Comparison of ENCODE assay signal across 8 mouse cellular contexts in genomic region chr8:83331567-83331898, GRCm38 (mm10). TPM values are rescaled to one million over a fixed set of nuclear protein-coding genes. Genes with fewer than 3 reads are reported as not detected.
A peak's percentile ranks its signal among the peaks of the same experiment; 100 is the strongest.
DNase-seq lines count a peak whose midpoint lies in the region; ATAC-seq lines count a peak whose summit lies in the region.
"Had no signal": no experiment of that assay in that cellular context is flagged by ENCODE, and none has a peak within 500 bp of the region (broad histone marks: within the 10 kb centered on the region; RNA-seq: fewer than 3 reads in every experiment).

No protein-coding gene starts in this region.

- peak; percentile 16 for DNase-seq in thymus, postnatal 14 days
- DNase-seq in thymus, postnatal 10 days (ENCODE audit: low spot score in 2 of 2) = no peak
- DNase-seq in embryonic facial prominence, embryonic 11.5 days (ENCODE audit: low spot score) = peak; percentile 40
- DNase-seq in layer of hippocampus, adult 8-10 months (ENCODE audit: low spot score in 2 of 2) = peak; percentile 27 to 29

- peak overlapping the region; percentile 86 for H3K4me3 ChIP-seq in embryonic facial prominence, embryonic 11.5 days (ENCODE audit: low read depth, low read length)
- H3K4me3 ChIP-seq in heart, embryonic 16.5 days (ENCODE audit: low read length) = peak overlapping the region; percentile 76
- H3K4me3 ChIP-seq in lung, embryonic 16.5 days (ENCODE audit: low read length) = peak overlapping the region; percentile 78
- peak overlapping the region; percentile 89 for H3K4me3 ChIP-seq in stomach, embryonic 15.5 days (replicated peaks)

- no peaks in the 10 kb centered on the region for H3K4me1 ChIP-seq in embryonic facial prominence, embryonic 11.5 days (ENCODE audit: control insufficient read depth, insufficient read depth, low read length)
- H3K4me1 ChIP-seq in heart, embryonic 16.5 days (ENCODE audit: control insufficient read depth, insufficient read depth, low read length) = 0 out of 2 replicates have a peak, but pooled peaks cover 2% of the 10 kb centered on the region
- 0 out of 2 replicates have a peak, but pooled peaks cover 2% of the 10 kb centered on the region for H3K4me1 ChIP-seq in lung, embryonic 16.5 days (replicated peaks; ENCODE audit: control insufficient read depth, insufficient read depth, low read length)
- H3K4me1 ChIP-seq in stomach, embryonic 15.5 days = peaks cover 4% of the 10 kb centered on the region; the same call in 1 of the 2 replicates

- 12% methylated on average over 7 of the region's 7 CpGs for WGBS in embryonic facial prominence, embryonic 11.5 days
- WGBS in heart, embryonic 16.5 days = 8% methylated on average over 7 of the region's 7 CpGs
- WGBS in lung, embryonic 16.5 days = 8% methylated on average over 7 of the region's 7 CpGs
- WGBS in stomach, embryonic 15.5 days = 10% methylated on average over 7 of the region's 7 CpGs

- H3K9me3 ChIP-seq in embryonic facial prominence, embryonic 11.5 days (replicated peaks; ENCODE audit: control insufficient read depth, low read length) = no peaks in the 10 kb centered on the region
- no peaks in the 10 kb centered on the region for H3K9me3 ChIP-seq in heart, embryonic 16.5 days (replicated peaks; ENCODE audit: control insufficient read depth, low read length)
- no peaks in the 10 kb centered on the region for H3K9me3 ChIP-seq in lung, embryonic 16.5 days (ENCODE audit: control insufficient read depth, low read length)
- no peaks in the 10 kb centered on the region for H3K9me3 ChIP-seq in stomach, embryonic 15.5 days

- peak overlapping the region; percentile 80 for H3K9ac ChIP-seq in embryonic facial prominence, embryonic 11.5 days (replicated peaks; ENCODE audit: low read length)
- H3K9ac ChIP-seq in heart, embryonic 16.5 days (ENCODE audit: low read length) = peak overlapping the region; percentile 78
- H3K9ac ChIP-seq in lung, embryonic 16.5 days (ENCODE audit: low read length) = peak overlapping the region; percentile 79
- H3K9ac ChIP-seq in stomach, embryonic 15.5 days = peak overlapping the region; percentile 78; the same call in 1 of the 2 replicates

- no peak overlapping the region for H3K27ac ChIP-seq in embryonic facial prominence, embryonic 11.5 days (replicated peaks; ENCODE audit: low read depth, low read length)
- no peak overlapping the region for H3K27ac ChIP-seq in heart, embryonic 16.5 days (ENCODE audit: low read length)
- no peak overlapping the region for H3K27ac ChIP-seq in lung, embryonic 16.5 days (ENCODE audit: low read length)
- peak overlapping the region; percentile 55; the same call in 1 of the 2 replicates for H3K27ac ChIP-seq in stomach, embryonic 15.5 days

- ATAC-seq in embryonic facial prominence, embryonic 11.5 days (replicated peaks; ENCODE audit: insufficient number of reproducible peaks, low FRiP score, low TSS enrichment, low read depth) = no peak
- ATAC-seq in heart, embryonic 16.5 days (replicated peaks; ENCODE audit: extremely low read depth, insufficient read depth, low FRiP score) = no peak
- no peak for ATAC-seq in lung, embryonic 16.5 days (ENCODE audit: low read depth)
- no peak for ATAC-seq in stomach, embryonic 15.5 days (ENCODE audit: insufficient read depth, low FRiP score, low read depth)

- no peaks in the 10 kb centered on the region for H3K36me3 ChIP-seq in embryonic facial prominence, embryonic 11.5 days (replicated peaks; ENCODE audit: control insufficient read depth, insufficient read depth, low read depth, low read length)
- H3K36me3 ChIP-seq in heart, embryonic 16.5 days (ENCODE audit: control insufficient read depth, insufficient read depth) = no peaks in the 10 kb centered on the region
- H3K36me3 ChIP-seq in lung, embryonic 16.5 days (ENCODE audit: control insufficient read depth, insufficient read depth, low read length) = peaks cover 3% of the 10 kb centered on the region
- no peaks in the 10 kb centered on the region; the same call in 1 of the 2 replicates for H3K36me3 ChIP-seq in stomach, embryonic 15.5 days

- no peaks in the 10 kb centered on the region for H3K27me3 ChIP-seq in embryonic facial prominence, embryonic 11.5 days (ENCODE audit: control insufficient read depth, insufficient read depth, low read length)
- 0 out of 2 replicates have a peak, but pooled peaks cover 3% of the 10 kb centered on the region for H3K27me3 ChIP-seq in heart, embryonic 16.5 days (ENCODE audit: control insufficient read depth, insufficient read depth, low read length)
- no peaks in the 10 kb centered on the region for H3K27me3 ChIP-seq in lung, embryonic 16.5 days (ENCODE audit: control insufficient read depth, insufficient read depth, low read depth, low read length)
- no peaks in the 10 kb centered on the region for H3K27me3 ChIP-seq in stomach, embryonic 15.5 days (replicated peaks)

- H3K4me2 ChIP-seq in embryonic facial prominence, embryonic 11.5 days (ENCODE audit: low read depth, low read length) = peak overlapping the region; percentile 63
- H3K4me2 ChIP-seq in heart, embryonic 16.5 days (ENCODE audit: low read depth, low read length) = peak overlapping the region; percentile 87
- peak overlapping the region; percentile 75 for H3K4me2 ChIP-seq in lung, embryonic 16.5 days (ENCODE audit: low read depth, low read length)
- H3K4me2 ChIP-seq in stomach, embryonic 15.5 days = peak overlapping the region; percentile 87

RNA-seq across cellular contexts. Expression of gene Elmod2, which starts 0.8 kb away (rescaled TPM):
- polyA plus RNA-seq in embryonic facial prominence, embryonic 11.5 days (2014; fragmentation: Nextera tagmentation; extraction: Ambion mirVana) = 28.3 and 36.1 TPM in 2 replicates
- polyA plus RNA-seq in heart, embryonic 16.5 days (2015; fragmentation: Nextera tagmentation; extraction: Ambion mirVana) = 9.8 and 10.4 TPM in 2 replicates
- 10 to 100 TPM; 12.7 to 18.0 (median 14.0) TPM for total RNA-seq in layer of hippocampus, adult 8-10 months (2022)
- polyA plus RNA-seq in lung, embryonic 16.5 days (2015; fragmentation: Nextera tagmentation; extraction: Ambion mirVana) = 16.5 and 17.0 TPM in 2 replicates
- 14.4 and 14.7 TPM in 2 replicates for polyA plus RNA-seq in stomach, embryonic 15.5 days (2015; fragmentation: Nextera tagmentation; extraction: Ambion mirVana)

RNA-seq across cellular contexts. Expression of gene Mgat4d, which starts 16.7 kb away (rescaled TPM):
- not detected in 2 replicates for polyA plus RNA-seq in embryonic facial prominence, embryonic 11.5 days (2014; fragmentation: Nextera tagmentation; extraction: Ambion mirVana)
- not detected in 2 replicates for polyA plus RNA-seq in heart, embryonic 16.5 days (2015; fragmentation: Nextera tagmentation; extraction: Ambion mirVana)
- not detected for total RNA-seq in layer of hippocampus, adult 8-10 months (2022)
- polyA plus RNA-seq in lung, embryonic 16.5 days (2015; fragmentation: Nextera tagmentation; extraction: Ambion mirVana) = not detected in 2 replicates
- polyA plus RNA-seq in stomach, embryonic 15.5 days (2015; fragmentation: Nextera tagmentation; extraction: Ambion mirVana) = not detected in 2 replicates
- total RNA-seq: hematopoietic stem cell, adult 5-6 weeks had no signal

RNA-seq across cellular contexts. Expression of gene Ucp1, which starts 41.4 kb away (rescaled TPM):
- not detected in 2 replicates for polyA plus RNA-seq in embryonic facial prominence, embryonic 11.5 days (2014; fragmentation: Nextera tagmentation; extraction: Ambion mirVana)
- not detected in 2 replicates for polyA plus RNA-seq in heart, embryonic 16.5 days (2015; fragmentation: Nextera tagmentation; extraction: Ambion mirVana)
- total RNA-seq in layer of hippocampus, adult 8-10 months (2022) = under 1 TPM in 1 of 4 experiments, not detected in 3; 0.20 TPM
- 0.16 TPM in 1 of 2 replicates, not detected in the other for polyA plus RNA-seq in lung, embryonic 16.5 days (2015; fragmentation: Nextera tagmentation; extraction: Ambion mirVana)
- not detected in 2 replicates for polyA plus RNA-seq in stomach, embryonic 15.5 days (2015; fragmentation: Nextera tagmentation; extraction: Ambion mirVana)
- total RNA-seq: hematopoietic stem cell, adult 5-6 weeks had no signal

RNA-seq across cellular contexts. Expression of gene Clgn, which starts 58.1 kb away (rescaled TPM):
- 4.6 and 4.7 TPM in 2 replicates for polyA plus RNA-seq in embryonic facial prominence, embryonic 11.5 days (2014; fragmentation: Nextera tagmentation; extraction: Ambion mirVana)
- polyA plus RNA-seq in heart, embryonic 16.5 days (2015; fragmentation: Nextera tagmentation; extraction: Ambion mirVana) = 0.04 and 0.05 TPM in 2 replicates
- 1 to 10 TPM; 8.5 to 10.0 (median 9.0) TPM for total RNA-seq in layer of hippocampus, adult 8-10 months (2022)
- polyA plus RNA-seq in lung, embryonic 16.5 days (2015; fragmentation: Nextera tagmentation; extraction: Ambion mirVana) = 0.05 and 0.14 TPM in 2 replicates
- polyA plus RNA-seq in stomach, embryonic 15.5 days (2015; fragmentation: Nextera tagmentation; extraction: Ambion mirVana) = 0.41 and 0.52 TPM in 2 replicates
- total RNA-seq: hematopoietic stem cell, adult 5-6 weeks had no signal

Comparison
In these comparisons a context has a peak if more than half of its experiments do, and no peak if none do; other contexts are left out.
1. DNase-seq: peak in thymus, postnatal 14 days (single experiment), embryonic facial prominence, embryonic 11.5 days (single experiment) and layer of hippocampus, adult 8-10 months (2 of 2); none in thymus, postnatal 10 days (0 of 2).
2. Peak in every context shown above with its lines, with median percentiles within 50 percentile points of each other: H3K4me2 ChIP-seq, H3K4me3 ChIP-seq and H3K9ac ChIP-seq.